Mouse (Mus musculus): ENCODE results near the gene Znhit6. TPM values are rescaled to one million over a fixed set of nuclear protein-coding genes. Genes with fewer than 3 reads are reported as not detected.
A peak's percentile ranks its signal among the peaks of the same experiment; 100 is the strongest.

The Znhit6 gene
- total and polyA plus RNA-seq, 2 experiments, result 1.6 to 4.9 TPM

DNA sequence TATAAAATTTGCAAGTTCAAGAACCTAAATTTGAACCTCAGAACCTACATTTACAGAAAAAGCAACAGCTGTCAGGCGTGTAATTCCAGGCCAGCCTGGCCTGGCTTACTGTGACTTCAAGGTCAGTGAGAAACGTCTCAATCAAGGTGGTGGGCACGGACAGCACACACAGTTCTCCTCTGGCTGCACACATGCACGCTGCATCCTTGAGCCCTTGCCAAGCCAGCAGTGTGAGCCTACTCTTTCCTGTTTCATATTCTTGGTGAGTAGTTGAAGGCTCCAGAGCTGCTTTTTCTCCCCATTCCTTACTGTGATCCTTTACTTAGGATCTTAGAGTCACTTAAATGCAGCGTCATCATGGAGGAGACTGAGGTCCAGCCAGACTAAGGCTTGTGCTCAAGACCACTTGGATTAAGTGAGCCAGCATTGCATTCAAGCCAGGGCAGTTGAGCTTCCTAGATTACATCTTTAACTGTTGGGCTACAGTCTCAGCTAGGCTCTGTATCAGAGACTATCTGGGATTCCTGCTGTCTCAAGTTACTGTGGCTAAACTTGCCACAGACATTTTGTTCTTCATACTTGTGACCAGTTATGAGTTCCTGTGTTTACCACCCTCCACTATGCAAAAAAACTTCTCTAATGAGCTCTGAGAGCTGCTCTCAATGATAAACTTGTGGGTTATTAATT lies 29.6 kb downstream of the Znhit6 start:
- Histone ChIP-seq H3K4me3 (ENCODE audit: insufficient read depth, low read depth, low read length) (no peak overlapping the region), H3K79me2 (ENCODE audit: control insufficient read depth, insufficient read depth, low read length) (no peaks in the 10 kb centered on the region), H3K27ac (replicated peaks; ENCODE audit: insufficient read depth, low read depth, low read length) (no peak overlapping the region), H3K27me3 (ENCODE audit: control insufficient read depth, insufficient read depth, low read length) (no peaks in the 10 kb centered on the region), H3K36me3 (ENCODE audit: control insufficient read depth, insufficient read depth, low read length) (peaks cover 4% of the 10 kb centered on the region; the same call in 1 of the 2 replicates), H3K4me1 (ENCODE audit: control insufficient read depth, insufficient read depth, low read length) (peaks cover 6% of the 10 kb centered on the region), H3K9ac (ENCODE audit: low read depth, low read length) (no peak overlapping the region)
- WGBS, result 93% methylated on average over 5 of the region's 5 CpGs
- TF ChIP-seq CTCF (IDR thresholded peaks at IDR 0.05; ENCODE audit: low read depth, low read length) (no peak), POLR2A (IDR thresholded peaks at IDR 0.05; ENCODE audit: extremely low read depth, insufficient read depth, low read length) (no peak)
- DNase-seq (ENCODE audit: extremely low read depth, low read depth, low spot score), result no peak

DNA sequence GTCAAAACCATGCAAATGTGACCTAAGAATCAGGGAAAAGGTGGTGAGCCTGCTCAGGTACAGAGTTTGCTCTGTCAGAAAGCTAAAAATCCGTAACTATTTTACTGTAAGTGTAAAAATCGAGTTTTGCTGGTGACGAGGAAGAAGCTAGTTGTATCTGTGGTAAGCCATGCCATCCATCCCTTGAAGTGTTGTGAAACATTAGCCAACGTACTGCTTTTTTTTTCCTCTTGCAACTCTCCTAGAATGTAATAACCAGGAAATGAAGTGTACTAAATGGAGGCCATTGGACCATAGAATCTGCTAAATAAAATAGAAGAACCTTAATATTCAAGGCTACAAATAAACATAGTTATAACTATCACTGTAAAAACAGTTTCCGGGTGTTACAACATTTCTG lies 32.3 kb downstream of the Znhit6 start:
- 89% methylated on average over 5 of the region's 5 CpGs for WGBS
- Histone ChIP-seq H3K4me3 (ENCODE audit: insufficient read depth, low read depth, low read length) (no peak overlapping the region), H3K27me3 (ENCODE audit: control insufficient read depth, insufficient read depth, low read length) (no peaks in the 10 kb centered on the region), H3K36me3 (ENCODE audit: control insufficient read depth, insufficient read depth, low read length) (peaks cover 2% of the 10 kb centered on the region; the same call in 1 of the 2 replicates), H3K27ac (replicated peaks; ENCODE audit: insufficient read depth, low read depth, low read length) (no peak overlapping the region), H3K79me2 (ENCODE audit: control insufficient read depth, insufficient read depth, low read length) (no peaks in the 10 kb centered on the region), H3K4me1 (ENCODE audit: control insufficient read depth, insufficient read depth, low read length) (no peaks in the 10 kb centered on the region), H3K9ac (ENCODE audit: low read depth, low read length) (no peak overlapping the region)
- TF ChIP-seq CTCF (IDR thresholded peaks at IDR 0.05; ENCODE audit: low read depth, low read length), result no peak
- TF ChIP-seq POLR2A (IDR thresholded peaks at IDR 0.05; ENCODE audit: extremely low read depth, insufficient read depth, low read length), result no peak
- no peak for DNase-seq (ENCODE audit: extremely low read depth, low read depth, low spot score)

DNA sequence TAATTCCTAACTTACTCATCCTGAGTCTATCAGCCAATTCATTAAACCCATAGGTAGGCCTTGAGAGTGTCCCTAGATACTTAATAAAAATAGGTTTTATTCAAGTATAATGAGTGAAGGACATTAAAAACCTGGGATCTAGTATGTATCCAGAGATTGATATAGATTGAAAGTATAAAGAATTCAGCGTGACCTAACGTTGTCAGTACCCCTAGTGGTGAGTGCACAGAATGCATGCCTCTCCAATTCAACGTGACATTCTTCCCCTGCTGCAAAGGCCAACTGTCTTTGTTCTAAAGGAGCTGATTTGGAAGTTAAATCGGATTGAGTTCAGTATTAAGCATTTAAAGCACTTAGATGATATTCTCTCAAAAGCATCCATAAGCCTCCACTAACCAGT lies 36.7 kb downstream of the Znhit6 start:
- no peak overlapping the region for H3K4me3 ChIP-seq (ENCODE audit: insufficient read depth, low read depth, low read length)
- H3K36me3 ChIP-seq (ENCODE audit: control insufficient read depth, insufficient read depth, low read length), result no peaks in the 10 kb centered on the region
- no peaks in the 10 kb centered on the region for H3K27me3 ChIP-seq (ENCODE audit: control insufficient read depth, insufficient read depth, low read length)
- peaks cover 3% of the 10 kb centered on the region; the same call in 1 of the 2 replicates for H3K4me1 ChIP-seq (ENCODE audit: control insufficient read depth, insufficient read depth, low read length)
- no peaks in the 10 kb centered on the region for H3K79me2 ChIP-seq (ENCODE audit: control insufficient read depth, insufficient read depth, low read length)
- TF ChIP-seq POLR2A (IDR thresholded peaks at IDR 0.05; ENCODE audit: extremely low read depth, insufficient read depth, low read length), result no peak
- TF ChIP-seq CTCF (IDR thresholded peaks at IDR 0.05; ENCODE audit: low read depth, low read length), result peak; percentile 59; the same call in 1 of the 2 replicates
- no peak overlapping the region for H3K27ac ChIP-seq (replicated peaks; ENCODE audit: insufficient read depth, low read depth, low read length)
- no peak overlapping the region for H3K9ac ChIP-seq (ENCODE audit: low read depth, low read length)
- WGBS, result 31% methylated on average over 4 of the region's 4 CpGs
- peak; percentile 31 for DNase-seq (ENCODE audit: extremely low read depth, low read depth, low spot score)

DNA sequence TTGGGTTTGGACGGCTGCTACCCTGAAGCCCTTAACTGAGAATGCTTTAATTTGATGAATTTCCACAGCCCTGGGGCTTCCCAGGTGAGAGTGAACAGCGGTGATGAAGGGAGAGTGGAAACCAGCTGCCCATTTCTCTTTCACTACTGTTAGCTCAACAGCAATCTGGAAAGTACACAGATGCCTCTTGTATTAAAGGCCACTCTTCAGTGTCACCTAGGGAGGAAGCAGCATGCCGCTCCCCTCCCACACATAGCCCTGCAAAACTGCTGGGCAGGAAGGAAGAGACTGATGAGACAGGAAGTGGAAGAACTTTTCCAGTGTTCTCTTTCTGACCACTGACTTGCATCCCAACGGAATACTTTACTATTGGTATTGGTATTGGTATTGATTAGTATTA lies 37.2 kb downstream of the Znhit6 start:
- 87% methylated on average over 4 of the region's 4 CpGs for WGBS
- peaks cover 3% of the 10 kb centered on the region; the same call in 1 of the 2 replicates for H3K4me1 ChIP-seq (ENCODE audit: control insufficient read depth, insufficient read depth, low read length)
- H3K36me3 ChIP-seq (ENCODE audit: control insufficient read depth, insufficient read depth, low read length), result no peaks in the 10 kb centered on the region
- H3K27me3 ChIP-seq (ENCODE audit: control insufficient read depth, insufficient read depth, low read length), result no peaks in the 10 kb centered on the region
- no peak overlapping the region for H3K9ac ChIP-seq (ENCODE audit: low read depth, low read length)
- DNase-seq (ENCODE audit: extremely low read depth, low read depth, low spot score), result no peak
- no peak overlapping the region for H3K4me3 ChIP-seq (ENCODE audit: insufficient read depth, low read depth, low read length)
- H3K27ac ChIP-seq (replicated peaks; ENCODE audit: insufficient read depth, low read depth, low read length), result no peak overlapping the region
- no peak for TF ChIP-seq CTCF (IDR thresholded peaks at IDR 0.05; ENCODE audit: low read depth, low read length)
- TF ChIP-seq POLR2A (IDR thresholded peaks at IDR 0.05; ENCODE audit: extremely low read depth, insufficient read depth, low read length), result no peak
- H3K79me2 ChIP-seq (ENCODE audit: control insufficient read depth, insufficient read depth, low read length), result no peaks in the 10 kb centered on the region

DNA sequence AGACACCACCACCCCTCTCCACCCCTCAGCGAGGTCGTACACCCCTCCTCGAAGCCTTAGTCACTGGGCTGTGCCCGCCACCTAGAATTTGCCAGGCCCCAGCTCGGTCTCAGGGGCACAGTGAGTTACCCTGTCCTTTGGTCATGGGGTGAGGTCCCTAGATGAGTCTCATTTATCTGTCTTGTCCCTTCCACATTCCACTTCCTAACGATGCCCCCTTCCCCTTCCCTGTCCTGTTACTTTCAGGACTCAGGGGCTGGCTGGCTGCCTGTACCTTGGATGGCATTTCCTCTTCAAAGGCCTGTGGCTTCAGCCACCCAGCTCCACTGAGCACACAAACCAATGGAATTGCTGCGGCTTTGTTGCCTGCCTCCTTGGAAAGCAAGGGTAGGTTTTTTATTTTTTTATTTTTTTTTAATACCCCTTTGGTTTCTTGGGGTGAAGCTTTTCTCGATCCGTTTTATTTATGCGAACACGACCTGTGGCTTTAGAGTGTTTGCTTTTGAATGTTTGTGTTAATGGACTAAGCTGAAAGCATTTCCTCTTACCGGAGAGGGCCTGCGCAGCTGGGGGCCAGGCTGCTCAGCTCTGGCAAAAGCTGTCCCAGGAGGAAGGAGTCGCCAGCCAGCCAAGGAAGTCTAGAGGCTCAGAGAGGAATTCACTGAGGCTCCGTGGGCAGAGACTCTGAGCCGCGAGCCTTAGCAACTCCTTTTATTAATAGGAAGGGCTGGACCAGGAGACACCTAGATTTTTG lies 38.5 kb downstream of the Znhit6 start:
- Histone ChIP-seq H3K4me1 (ENCODE audit: control insufficient read depth, insufficient read depth, low read length) (peaks cover 3% of the 10 kb centered on the region; the same call in 1 of the 2 replicates), H3K27me3 (ENCODE audit: control insufficient read depth, insufficient read depth, low read length) (no peaks in the 10 kb centered on the region), H3K36me3 (ENCODE audit: control insufficient read depth, insufficient read depth, low read length) (no peaks in the 10 kb centered on the region), H3K9ac (ENCODE audit: low read depth, low read length) (no peak overlapping the region), H3K4me3 (ENCODE audit: insufficient read depth, low read depth, low read length) (no peak overlapping the region), H3K27ac (replicated peaks; ENCODE audit: insufficient read depth, low read depth, low read length) (no peak overlapping the region), H3K79me2 (ENCODE audit: control insufficient read depth, insufficient read depth, low read length) (no peaks in the 10 kb centered on the region)
- no peak for DNase-seq (ENCODE audit: extremely low read depth, low read depth, low spot score)
- WGBS, result 37% methylated on average over 17 of the region's 17 CpGs
- TF ChIP-seq CTCF (IDR thresholded peaks at IDR 0.05; ENCODE audit: low read depth, low read length) (no peak), POLR2A (IDR thresholded peaks at IDR 0.05; ENCODE audit: extremely low read depth, insufficient read depth, low read length) (no peak)
